Mouse (Mus musculus): ENCODE results near the gene Fyn. TPM values are rescaled to one million over a fixed set of nuclear protein-coding genes. Genes with fewer than 3 reads are reported as not detected.

Fyn gene
- polyA plus RNA-seq, 1 experiment from 2014 or later = 6.5 TPM

DNA sequence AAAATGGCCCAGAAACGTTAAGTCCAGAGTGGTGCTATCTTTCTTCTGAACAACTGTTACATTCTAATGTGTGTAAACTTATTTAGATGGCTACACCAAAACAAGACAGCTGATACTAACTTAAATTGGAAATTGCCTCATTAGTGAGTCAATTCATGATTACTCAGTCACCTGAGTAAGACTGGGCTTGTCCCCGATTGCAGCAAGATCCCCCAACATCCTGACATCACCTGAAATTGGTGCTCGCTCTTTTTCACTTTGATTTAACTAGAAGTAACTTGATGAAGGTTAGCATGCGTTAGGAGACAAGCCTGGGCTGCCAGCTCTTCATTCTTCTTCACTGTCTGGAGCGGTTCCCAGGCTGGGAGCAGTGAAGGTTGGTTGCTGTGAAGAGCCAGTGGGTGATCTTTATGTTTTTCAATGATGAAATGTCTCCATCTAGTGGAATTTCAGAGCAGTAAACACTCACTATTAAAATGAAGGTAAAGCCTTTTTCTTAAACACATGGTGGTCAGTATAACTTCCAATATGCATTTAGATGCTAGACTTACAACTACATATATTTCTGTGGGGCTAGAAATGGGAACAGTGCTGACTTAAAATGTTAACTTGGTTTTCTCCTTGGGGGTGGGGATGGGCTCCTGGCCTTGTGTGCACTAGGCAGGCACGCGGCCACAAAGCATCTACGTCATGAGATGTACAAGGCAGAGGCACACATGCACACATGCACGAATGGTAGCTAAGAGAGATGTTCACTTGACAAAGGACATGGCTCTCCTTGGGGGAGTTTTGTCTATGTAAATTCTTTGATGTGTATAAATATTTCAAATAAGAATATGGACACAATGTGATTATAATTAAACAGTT is 151.7 kb downstream of the Fyn start:
- Histone ChIP-seq H3K27ac (ENCODE audit: low read depth) (no peak overlapping the region), H3K4me3 (ENCODE audit: low read depth, low read length) (no peak overlapping the region), H3K27me3 (ENCODE audit: insufficient read depth, low read length) (no peaks in the 10 kb centered on the region), H3K9ac (replicated peaks) (no peak overlapping the region), H3K4me1 (ENCODE audit: insufficient read depth) (no peaks in the 10 kb centered on the region), H3K9me3 (ENCODE audit: low read length) (no peaks in the 10 kb centered on the region), H3K36me3 (replicated peaks; ENCODE audit: insufficient read depth, low read length) (no peaks in the 10 kb centered on the region), H3K4me2 (ENCODE audit: low read depth, low read length) (no peak overlapping the region)
- DNase-seq (no peak), ATAC-seq (peak; percentile 41)
- TF ChIP-seq CTCF (IDR thresholded peaks at IDR 0.05; ENCODE audit: low read depth) (peak; percentile 73), EP300 (IDR thresholded peaks at IDR 0.05; ENCODE audit: low read depth) (no peak)
- WGBS (ENCODE audit: insufficient replicate concordance) = 66% methylated on average over 9 of the region's 9 CpGs

GRCm38 (mm10) chr10:39521327-39521726 is 152.7 kb downstream of the Fyn start:
- WGBS (ENCODE audit: insufficient replicate concordance) = 66% methylated on average over 1 of the region's 1 CpGs
- Histone ChIP-seq H3K4me1 (ENCODE audit: insufficient read depth) (no peaks in the 10 kb centered on the region), H3K9ac (replicated peaks) (no peak overlapping the region), H3K27ac (ENCODE audit: low read depth) (no peak overlapping the region), H3K9me3 (ENCODE audit: low read length) (no peaks in the 10 kb centered on the region), H3K27me3 (ENCODE audit: insufficient read depth, low read length) (no peaks in the 10 kb centered on the region), H3K36me3 (replicated peaks; ENCODE audit: insufficient read depth, low read length) (no peaks in the 10 kb centered on the region), H3K4me2 (ENCODE audit: low read depth, low read length) (no peak overlapping the region), H3K4me3 (ENCODE audit: low read depth, low read length) (no peak overlapping the region)
- ATAC-seq = no peak
- no peak for TF ChIP-seq EP300 (IDR thresholded peaks at IDR 0.05; ENCODE audit: low read depth)
- no peak for TF ChIP-seq CTCF (IDR thresholded peaks at IDR 0.05; ENCODE audit: low read depth)
- no peak for DNase-seq

DNA sequence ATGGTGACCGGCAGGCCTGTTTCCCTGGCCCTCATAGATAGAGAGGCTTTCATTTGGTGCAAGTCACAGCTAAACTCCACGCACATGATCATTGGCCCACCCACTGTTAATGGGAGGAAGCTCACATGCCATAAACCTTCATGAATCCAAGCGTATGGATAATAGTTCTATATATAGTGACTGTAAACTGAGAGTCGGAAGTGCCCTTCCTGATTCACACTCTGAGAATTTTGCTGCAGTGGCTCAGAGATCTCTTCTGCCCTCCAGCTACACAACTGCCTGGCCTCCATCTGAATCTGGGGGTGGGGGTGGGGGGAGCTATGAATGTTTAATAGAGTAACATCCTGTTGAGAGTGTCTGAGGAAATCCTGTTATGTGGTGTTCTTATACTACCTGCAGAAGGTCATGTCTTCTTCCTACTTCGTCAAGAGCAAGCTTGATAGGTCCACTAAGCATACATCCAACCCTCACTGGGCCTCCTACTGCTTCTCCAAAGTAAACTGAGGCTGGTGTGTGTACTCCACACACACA is 153.3 kb downstream of the Fyn start:
- WGBS (ENCODE audit: insufficient replicate concordance) = 71% methylated on average over 5 of the region's 5 CpGs
- Histone ChIP-seq H3K4me3 (ENCODE audit: low read depth, low read length) (no peak overlapping the region), H3K4me1 (ENCODE audit: insufficient read depth) (no peaks in the 10 kb centered on the region), H3K9me3 (ENCODE audit: low read length) (no peaks in the 10 kb centered on the region), H3K36me3 (replicated peaks; ENCODE audit: insufficient read depth, low read length) (no peaks in the 10 kb centered on the region), H3K9ac (replicated peaks) (no peak overlapping the region), H3K4me2 (ENCODE audit: low read depth, low read length) (no peak overlapping the region), H3K27me3 (ENCODE audit: insufficient read depth, low read length) (no peaks in the 10 kb centered on the region), H3K27ac (ENCODE audit: low read depth) (no peak overlapping the region)
- TF ChIP-seq EP300 (IDR thresholded peaks at IDR 0.05; ENCODE audit: low read depth) (no peak), CTCF (IDR thresholded peaks at IDR 0.05; ENCODE audit: low read depth) (no peak)
- no peak for DNase-seq
- peak; percentile 29; the same call in 1 of the 2 replicates for ATAC-seq

DNA sequence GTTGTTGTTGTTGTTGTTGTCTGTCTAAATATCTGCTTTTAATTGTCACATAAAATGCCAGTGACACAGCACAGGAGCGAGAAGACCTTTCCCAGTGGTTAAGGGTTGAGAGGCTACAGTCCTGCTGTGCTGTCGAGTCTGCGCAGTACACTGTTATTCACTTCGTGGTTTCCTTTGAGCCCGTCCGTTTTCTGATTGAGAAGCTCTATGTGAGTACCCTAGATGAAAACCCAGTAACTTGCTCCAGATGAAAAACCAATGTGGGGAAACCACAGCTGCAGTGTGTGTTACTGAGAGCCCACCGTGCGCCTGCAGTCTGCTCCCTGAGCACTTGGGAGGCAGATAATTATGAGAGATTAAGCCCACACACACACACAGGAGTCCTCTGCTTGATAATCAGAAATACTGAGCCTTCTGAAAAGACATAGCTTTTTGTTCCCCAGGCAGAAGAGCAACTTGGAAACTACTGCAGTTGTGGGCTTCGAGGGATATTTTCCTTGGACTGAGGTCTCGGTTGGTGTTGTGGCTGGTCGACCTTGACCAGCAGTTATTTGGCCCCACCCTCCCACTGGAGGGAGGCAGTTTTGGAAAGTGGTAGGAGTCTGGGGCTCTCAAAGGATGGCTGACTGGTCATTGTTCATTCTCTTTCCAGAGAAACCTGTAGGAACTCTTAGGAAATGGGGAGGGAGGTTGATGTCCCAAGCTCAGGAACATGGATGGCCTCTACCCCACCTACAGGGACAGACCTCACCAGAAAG is 154.4 kb downstream of the Fyn start:
- 67% methylated on average over 11 of the region's 11 CpGs for WGBS (ENCODE audit: insufficient replicate concordance)
- H3K27ac ChIP-seq (ENCODE audit: low read depth) = no peak overlapping the region
- TF ChIP-seq CTCF (IDR thresholded peaks at IDR 0.05; ENCODE audit: low read depth) = no peak
- no peak for TF ChIP-seq EP300 (IDR thresholded peaks at IDR 0.05; ENCODE audit: low read depth)
- H3K4me2 ChIP-seq (ENCODE audit: low read depth, low read length) = no peak overlapping the region
- H3K9ac ChIP-seq (replicated peaks) = no peak overlapping the region
- no peaks in the 10 kb centered on the region for H3K4me1 ChIP-seq (ENCODE audit: insufficient read depth)
- no peaks in the 10 kb centered on the region for H3K36me3 ChIP-seq (replicated peaks; ENCODE audit: insufficient read depth, low read length)
- H3K9me3 ChIP-seq (ENCODE audit: low read length) = no peaks in the 10 kb centered on the region
- no peaks in the 10 kb centered on the region for H3K27me3 ChIP-seq (ENCODE audit: insufficient read depth, low read length)
- no peak overlapping the region for H3K4me3 ChIP-seq (ENCODE audit: low read depth, low read length)
- DNase-seq (no peak), ATAC-seq (no peak)

DNA sequence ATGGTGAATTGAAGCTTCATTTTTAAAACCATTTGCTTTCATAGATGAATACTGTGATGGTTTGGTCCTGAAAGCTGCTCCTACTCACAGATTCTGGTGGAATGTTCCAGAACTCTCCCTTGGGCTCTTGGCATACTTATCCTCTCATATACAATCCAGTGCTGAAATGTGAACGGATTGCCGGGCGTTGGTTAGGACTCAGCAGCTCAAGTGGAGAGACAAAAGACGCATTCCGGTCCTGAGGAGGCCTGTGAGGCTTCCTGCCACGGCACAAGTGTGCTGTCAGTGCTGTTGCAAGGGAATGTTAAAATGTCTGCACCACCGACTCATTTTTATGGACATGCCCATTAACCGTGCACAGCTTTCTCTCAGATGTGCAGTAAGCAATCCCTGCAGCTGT is 155.7 kb downstream of the Fyn start:
- H3K4me1 ChIP-seq (ENCODE audit: insufficient read depth) = no peaks in the 10 kb centered on the region
- no peak overlapping the region for H3K4me2 ChIP-seq (ENCODE audit: low read depth, low read length)
- no peaks in the 10 kb centered on the region for H3K9me3 ChIP-seq (ENCODE audit: low read length)
- DNase-seq = no peak
- H3K27me3 ChIP-seq (ENCODE audit: insufficient read depth, low read length) = no peaks in the 10 kb centered on the region
- H3K27ac ChIP-seq (ENCODE audit: low read depth) = no peak overlapping the region
- no peak overlapping the region for H3K4me3 ChIP-seq (ENCODE audit: low read depth, low read length)
- H3K36me3 ChIP-seq (replicated peaks; ENCODE audit: insufficient read depth, low read length) = 0 out of 2 replicates have a peak, but pooled peaks cover 2% of the 10 kb centered on the region
- ATAC-seq = no peak
- WGBS (ENCODE audit: insufficient replicate concordance) = 83% methylated on average over 8 of the region's 8 CpGs
- no peak for TF ChIP-seq CTCF (IDR thresholded peaks at IDR 0.05; ENCODE audit: low read depth)
- TF ChIP-seq EP300 (IDR thresholded peaks at IDR 0.05; ENCODE audit: low read depth) = no peak
- H3K9ac ChIP-seq (replicated peaks) = no peak overlapping the region

DNA sequence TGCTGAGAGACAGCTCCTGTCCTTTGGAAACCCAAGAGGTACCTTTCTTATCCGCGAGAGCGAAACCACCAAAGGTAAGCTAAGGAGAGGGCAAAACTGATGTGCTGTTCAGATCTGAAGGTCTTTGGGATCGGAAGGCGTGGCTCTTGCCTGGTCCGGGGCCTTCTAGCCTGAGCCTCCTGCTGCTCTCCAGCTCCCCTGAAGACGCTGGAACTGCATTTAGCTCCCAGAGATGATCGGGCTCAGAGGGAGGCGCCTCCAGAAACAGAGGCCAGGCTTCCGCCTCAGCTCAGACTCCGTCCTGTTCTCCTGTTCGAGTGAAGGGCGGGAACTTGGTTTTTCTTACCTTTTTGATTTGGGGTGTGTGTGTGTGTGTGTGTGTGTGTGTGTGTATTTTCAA is 156.8 kb downstream of the Fyn start:
- WGBS (ENCODE audit: insufficient replicate concordance) = 91% methylated on average over 13 of the region's 13 CpGs

More for the DNA sequence above, 156.8 kb downstream of the Fyn start:
- no peaks in the 10 kb centered on the region for H3K4me1 ChIP-seq (ENCODE audit: insufficient read depth)
- no peak overlapping the region for H3K4me2 ChIP-seq (ENCODE audit: low read depth, low read length)
- no peaks in the 10 kb centered on the region for H3K9me3 ChIP-seq (ENCODE audit: low read length)
- H3K27me3 ChIP-seq (ENCODE audit: insufficient read depth, low read length) = no peaks in the 10 kb centered on the region
- no peak overlapping the region for H3K4me3 ChIP-seq (ENCODE audit: low read depth, low read length)
- no peak for TF ChIP-seq EP300 (IDR thresholded peaks at IDR 0.05; ENCODE audit: low read depth)
- TF ChIP-seq CTCF (IDR thresholded peaks at IDR 0.05; ENCODE audit: low read depth) = no peak
- ATAC-seq (no peak), DNase-seq (no peak)
- no peak overlapping the region for H3K27ac ChIP-seq (ENCODE audit: low read depth)
- H3K36me3 ChIP-seq (replicated peaks; ENCODE audit: insufficient read depth, low read length) = 0 out of 2 replicates have a peak, but pooled peaks cover 3% of the 10 kb centered on the region
- no peak overlapping the region for H3K9ac ChIP-seq (replicated peaks)

Measured in liver, postnatal 0 days (tissue).